Mouse (Mus musculus): ENCODE results near the gene Elf4.

Gene Elf4

GRCm38 (mm10) chrX:48435477-48435900 lies 27.4 kb downstream of the Elf4 start:
- peak; percentile 62 for DNase-seq

- no peak for DNase-seq
Measured at GRCm38 (mm10) chrX:48434251-48434650, 28.7 kb downstream of the Elf4 start.

- DNase-seq, result peak; percentile 88
Measured at GRCm38 (mm10) chrX:48433527-48433899, 29.4 kb downstream of the Elf4 start.

- peak; percentile 34 for DNase-seq
Measured at GRCm38 (mm10) chrX:48432599-48433526, 30.1 kb downstream of the Elf4 start.

- peak; percentile 72 for DNase-seq
Measured at GRCm38 (mm10) chrX:48429538-48429937, 33.4 kb downstream of the Elf4 start.

GRCm38 (mm10) chrX:48429100-48429499 lies 33.8 kb downstream of the Elf4 start:
- DNase-seq, result no peak

GRCm38 (mm10) chrX:48428642-48429041 lies 34.3 kb downstream of the Elf4 start:
- no peak for DNase-seq

- DNase-seq, result no peak
Measured at GRCm38 (mm10) chrX:48428241-48428640, 34.7 kb downstream of the Elf4 start.

GRCm38 (mm10) chrX:48425280-48425679 lies 37.7 kb downstream of the Elf4 start:
- DNase-seq, result peak; percentile 83

GRCm38 (mm10) chrX:48424583-48424982 lies 38.3 kb downstream of the Elf4 start:
- DNase-seq, result peak; percentile 78

GRCm38 (mm10) chrX:48423671-48424070 lies 39.3 kb downstream of the Elf4 start:
- no peak for DNase-seq

GRCm38 (mm10) chrX:48422986-48423385 lies 39.9 kb downstream of the Elf4 start:
- DNase-seq, result peak; percentile 82

- DNase-seq, result no peak
Measured at GRCm38 (mm10) chrX:48418417-48418816, 44.5 kb downstream of the Elf4 start.

GRCm38 (mm10) chrX:48414291-48414690 lies 48.6 kb downstream of the Elf4 start:
- DNase-seq, result no peak

GRCm38 (mm10) chrX:48412629-48413028 lies 50.3 kb downstream of the Elf4 start:
- no peak for DNase-seq

- DNase-seq, result no peak
Measured at GRCm38 (mm10) chrX:48410388-48410776, 52.5 kb downstream of the Elf4 start.

GRCm38 (mm10) chrX:48409611-48410387 lies 53.1 kb downstream of the Elf4 start:
- peak; percentile 90 for DNase-seq

GRCm38 (mm10) chrX:48405141-48405540 lies 57.8 kb downstream of the Elf4 start:
- DNase-seq, result no peak

GRCm38 (mm10) chrX:48399994-48400393 lies 62.9 kb downstream of the Elf4 start:
- no peak for DNase-seq

- DNase-seq, result no peak
Measured at GRCm38 (mm10) chrX:48389380-48389779, 73.6 kb downstream of the Elf4 start.

GRCm38 (mm10) chrX:48385927-48386326 lies 77.0 kb downstream of the Elf4 start:
- no peak for DNase-seq

- DNase-seq, result peak; percentile 60
Measured at GRCm38 (mm10) chrX:48383643-48384042, 79.3 kb downstream of the Elf4 start.

GRCm38 (mm10) chrX:48367841-48368240 lies 95.1 kb downstream of the Elf4 start:
- DNase-seq, result no peak
